Mouse (Mus musculus) gastrocnemius, postnatal 25 days (tissue): ENCODE measurements around the gene Etl4. TPM values are rescaled to one million over a fixed set of nuclear protein-coding genes. Genes with fewer than 3 reads are reported as not detected.

ENCODE experiments used
- DNase-seq: peaks from one replicate; pipeline ENCODE4 v3.0.0; 2022
- total RNA-seq, 2 experiments: library from RNA; stranded (reverse); gene quantifications; 1 replicate in 1 of 2; 2 replicates in 1 of 2; pipeline ENCODE4 v1.2.3; 2021

Gene Etl4
- total RNA-seq, 2 experiments from 2014 or later, result 23.6 to 43.0 TPM

GRCm38 (mm10) chr2:20520636-20521595 is 611.3 kb downstream of the Etl4 start:
- peak; percentile 34 for DNase-seq

- DNase-seq, result no peak
Measured at GRCm38 (mm10) chr2:20521686-20522285, 612.2 kb downstream of the Etl4 start.

DNA sequence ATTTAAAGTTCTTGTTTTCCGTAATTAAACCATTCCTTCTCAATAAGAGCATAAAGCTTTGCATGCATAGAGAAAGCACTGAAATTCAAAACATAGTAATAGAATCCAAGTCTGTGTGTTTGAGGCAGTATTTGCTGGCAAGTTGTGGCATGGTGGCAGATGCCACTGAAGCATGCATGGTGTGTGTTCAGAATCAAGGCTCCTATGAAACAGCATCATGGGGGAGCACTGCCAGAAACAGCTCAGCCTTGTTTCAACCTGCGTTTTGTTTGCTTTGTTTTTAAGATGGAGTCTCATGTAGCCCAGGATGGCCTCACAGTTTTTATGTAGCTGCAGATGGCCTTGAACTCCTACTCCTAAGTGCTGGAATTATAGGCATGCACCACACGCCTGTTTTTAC is 614.1 kb downstream of the Etl4 start:
- no peak for DNase-seq

GRCm38 (mm10) chr2:20525879-20526593 is 616.5 kb downstream of the Etl4 start:
- peak; percentile 22 for DNase-seq

DNA sequence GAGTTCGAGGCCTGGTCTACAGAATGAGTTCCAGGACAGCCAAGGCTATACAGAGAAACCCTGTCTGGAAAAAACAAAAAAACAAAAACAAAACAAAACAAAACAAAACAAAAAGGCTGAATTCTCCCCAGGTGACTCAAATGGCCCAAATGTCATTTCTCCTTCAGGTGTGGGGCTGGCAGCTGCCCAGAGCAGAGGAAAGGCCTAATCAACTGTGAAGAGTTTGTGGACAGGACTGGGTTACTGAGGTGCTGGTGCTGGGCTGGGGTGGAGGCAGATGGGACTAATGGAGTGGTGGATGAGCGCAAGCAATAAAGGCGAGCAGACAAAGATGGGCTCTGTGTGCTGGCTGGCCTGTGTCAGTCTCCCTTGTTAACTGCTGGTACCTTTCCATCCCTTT is 617.3 kb downstream of the Etl4 start:
- no peak for DNase-seq

DNA sequence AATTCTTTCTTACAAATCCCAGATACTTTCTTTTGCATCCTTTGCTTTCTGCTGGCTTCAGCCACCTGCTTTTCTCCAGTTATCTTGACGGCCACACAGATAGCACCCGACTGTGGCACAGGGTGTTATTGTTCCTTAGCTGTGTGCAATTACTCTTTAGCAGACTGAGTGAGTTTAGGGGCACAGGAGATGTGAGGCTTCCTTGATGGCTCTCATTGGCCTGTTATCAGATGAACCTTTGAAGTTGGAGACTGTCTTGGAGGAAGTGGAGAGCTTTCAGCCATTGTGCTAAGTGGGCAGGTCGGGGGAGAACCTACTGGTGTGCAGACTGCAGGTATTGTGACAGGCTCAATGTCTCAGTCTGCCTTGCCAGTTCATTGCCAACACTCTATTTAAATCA is 623.0 kb downstream of the Etl4 start:
- no peak for DNase-seq

GRCm38 (mm10) chr2:20537785-20538184 is 628.2 kb downstream of the Etl4 start:
- no peak for DNase-seq

DNA sequence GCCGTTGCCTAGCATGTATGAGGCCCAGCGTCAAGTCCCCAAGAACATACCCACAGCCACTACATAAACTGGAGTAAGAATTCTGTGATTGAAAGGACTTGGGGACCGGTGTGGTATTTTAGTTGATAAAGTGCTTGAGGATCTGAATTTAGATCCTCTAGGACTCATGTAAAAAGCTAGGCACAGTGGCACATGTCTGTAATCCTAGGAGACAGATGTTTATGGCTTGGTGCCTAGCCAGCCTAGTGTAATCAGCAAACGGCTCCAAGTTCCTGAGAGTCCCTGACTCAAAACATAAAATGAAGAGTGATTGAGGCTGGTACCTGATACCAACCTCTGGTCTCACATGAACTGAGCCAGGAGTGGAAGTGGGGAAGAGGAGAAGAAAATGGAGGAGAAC is 629.3 kb downstream of the Etl4 start:
- no peak for DNase-seq

DNA sequence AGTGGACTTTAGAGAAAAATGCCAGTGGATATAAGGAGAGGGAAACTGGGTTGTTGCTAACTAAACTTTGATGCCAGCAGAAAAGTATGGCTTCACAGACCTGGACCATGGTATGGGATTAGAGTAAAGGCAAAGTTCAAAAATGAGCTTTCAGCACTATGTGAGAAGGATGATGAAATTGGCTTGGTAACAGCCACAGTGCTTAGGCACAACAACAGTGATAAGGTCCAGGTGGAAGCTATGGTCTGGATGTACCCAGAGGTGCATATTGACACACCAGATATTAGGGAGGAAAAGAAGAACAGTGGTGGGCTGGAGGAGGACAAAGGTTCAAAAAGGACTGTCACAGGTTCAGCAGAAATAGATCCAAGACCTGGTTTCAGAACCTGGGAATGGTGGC is 631.7 kb downstream of the Etl4 start:
- no peak for DNase-seq

GRCm38 (mm10) chr2:20542286-20542685 is 632.7 kb downstream of the Etl4 start:
- no peak for DNase-seq

GRCm38 (mm10) chr2:20545624-20546023 is 636.0 kb downstream of the Etl4 start:
- no peak for DNase-seq

- DNase-seq, result no peak
Measured at GRCm38 (mm10) chr2:20546496-20547348, 637.1 kb downstream of the Etl4 start.

DNA sequence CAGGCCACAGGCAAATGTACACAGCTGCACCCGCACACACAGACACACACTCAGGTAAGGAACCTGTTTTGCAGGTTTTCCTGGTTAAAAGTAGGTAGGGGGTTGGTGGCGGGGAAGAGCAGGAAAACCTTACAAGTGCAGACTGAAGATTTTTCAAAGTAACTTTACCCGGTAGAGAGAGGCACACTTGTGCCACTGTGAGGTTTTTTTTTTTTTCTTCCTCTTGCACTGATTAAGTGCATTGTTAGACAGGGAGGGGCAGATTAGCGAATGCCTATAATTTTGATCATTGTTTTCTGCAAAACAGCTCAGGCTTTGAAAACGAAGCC is 637.7 kb downstream of the Etl4 start:
- no peak for DNase-seq

GRCm38 (mm10) chr2:20547686-20548624 is 638.4 kb downstream of the Etl4 start:
- DNase-seq, result no peak

DNA sequence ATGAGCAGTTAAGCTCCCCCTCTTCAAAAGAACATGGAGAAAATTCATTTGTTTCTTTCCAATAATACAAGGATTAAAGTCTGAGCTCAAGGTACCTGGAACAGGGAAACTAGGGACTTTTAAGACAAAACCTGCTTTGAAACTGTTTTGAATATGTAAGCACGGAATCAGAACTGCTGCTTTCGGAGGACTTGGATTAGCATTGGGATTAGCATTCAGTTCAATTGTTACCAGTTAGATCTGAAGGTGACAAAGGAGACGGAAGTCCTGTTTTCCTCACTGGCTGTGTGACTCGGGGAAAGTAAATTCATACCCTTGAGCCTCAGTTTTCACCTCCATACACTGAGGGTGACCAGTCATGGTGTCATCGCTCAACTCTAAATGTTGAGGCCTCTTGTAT is 639.5 kb downstream of the Etl4 start:
- DNase-seq, result no peak

GRCm38 (mm10) chr2:20549996-20550395 is 640.4 kb downstream of the Etl4 start:
- DNase-seq, result no peak

GRCm38 (mm10) chr2:20555706-20556105 is 646.1 kb downstream of the Etl4 start:
- no peak for DNase-seq

DNA sequence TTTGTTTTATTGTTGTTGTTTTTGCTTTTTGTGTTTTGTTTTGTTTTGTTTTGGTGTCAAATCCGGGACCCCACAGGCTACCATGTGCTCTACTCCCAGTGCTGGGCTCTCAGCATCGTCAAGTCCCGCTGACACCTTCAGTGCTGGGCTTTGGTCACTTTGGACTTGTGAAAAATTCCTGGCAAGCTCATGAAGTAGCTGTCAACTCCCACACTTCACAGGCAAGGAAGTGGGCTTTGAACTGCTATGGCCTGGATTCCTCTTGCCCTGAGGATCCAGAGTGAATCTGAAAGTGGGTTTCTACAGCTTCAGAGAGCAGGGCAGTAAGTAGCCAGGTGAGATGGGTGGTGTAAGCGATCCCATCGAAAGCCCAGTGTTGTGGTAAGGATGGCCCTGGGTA is 649.5 kb downstream of the Etl4 start:
- no peak for DNase-seq

GRCm38 (mm10) chr2:20559723-20560122 is 650.1 kb downstream of the Etl4 start:
- DNase-seq, result no peak

DNA sequence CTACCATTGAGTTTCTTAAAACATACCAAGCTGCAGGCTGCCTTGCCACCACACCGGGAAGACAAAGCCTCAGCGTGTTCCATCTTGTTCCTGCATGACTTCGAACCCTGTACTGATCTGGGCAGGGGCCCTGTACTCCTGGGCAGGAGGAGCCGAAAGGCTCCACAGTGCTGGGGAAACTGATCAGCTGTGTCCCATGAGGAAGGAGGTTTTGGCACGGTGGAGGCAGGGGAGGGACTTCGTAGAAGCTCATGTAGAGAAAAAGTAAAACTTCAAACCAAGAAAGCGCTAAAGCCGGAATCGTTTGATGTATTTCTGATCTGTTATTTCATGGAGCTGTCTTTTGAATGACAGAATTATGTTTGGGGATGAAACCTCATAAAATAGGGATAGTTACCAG is 651.0 kb downstream of the Etl4 start:
- no peak for DNase-seq

DNA sequence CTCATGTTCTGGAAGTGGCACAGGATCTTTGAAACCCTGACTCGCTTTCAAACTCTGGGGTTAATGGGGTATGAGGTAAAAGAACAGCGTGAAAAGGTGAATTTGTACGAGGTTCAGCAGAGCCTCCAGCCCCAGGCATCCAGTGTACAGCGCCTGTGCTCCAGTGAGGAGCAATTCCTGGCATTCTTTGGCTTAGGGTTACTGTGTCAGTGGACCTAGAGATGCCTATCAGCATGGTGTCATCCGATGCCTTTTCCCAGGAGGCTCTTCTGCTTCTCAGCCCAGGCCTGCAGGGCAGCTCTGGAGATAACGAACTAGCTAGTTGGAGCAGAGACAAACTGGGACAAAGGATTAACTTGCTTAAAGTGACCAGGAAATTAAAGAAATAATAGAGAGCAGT is 653.5 kb downstream of the Etl4 start:
- peak; percentile 11 for DNase-seq
